Mouse (Mus musculus): ENCODE data around the gene Znrd1as.

Znrd1as gene

GRCm38 (mm10) chr17:36953062-36953461 is 5.3 kb upstream of the Znrd1as start:
- Histone ChIP-seq H3K36me3 (ENCODE audit: insufficient read depth, low read length) (peaks cover 57% of the 10 kb centered on the region), H3K9me3 (ENCODE audit: low read length) (no peaks in the 10 kb centered on the region), H3K4me3 (replicated peaks; ENCODE audit: low read length) (no peak overlapping the region), H3K4me1 (replicated peaks; ENCODE audit: low read depth, low read length) (peaks cover 56% of the 10 kb centered on the region), H3K27me3 (ENCODE audit: insufficient read depth, low read length) (peaks cover 3% of the 10 kb centered on the region; the same call in 1 of the 2 replicates)
- TF ChIP-seq POU5F1 (IDR thresholded peaks at IDR 0.05; ENCODE audit: borderline replicate concordance, low read length) (no peak), CTCF (conservative IDR thresholded peaks at IDR 0.05; ENCODE audit: low read length) (no peak)

- no peaks in the 10 kb centered on the region for H3K27me3 ChIP-seq (ENCODE audit: insufficient read depth, low read length)
- H3K9me3 ChIP-seq (ENCODE audit: low read length), result no peaks in the 10 kb centered on the region
- H3K4me3 ChIP-seq (replicated peaks; ENCODE audit: low read length), result peak overlapping the region; percentile 92
- H3K36me3 ChIP-seq (ENCODE audit: insufficient read depth, low read length), result peaks cover 46% of the 10 kb centered on the region
- H3K4me1 ChIP-seq (replicated peaks; ENCODE audit: low read depth, low read length), result peaks cover 36% of the 10 kb centered on the region
- TF ChIP-seq CTCF (conservative IDR thresholded peaks at IDR 0.05; ENCODE audit: low read length) (no peak), POU5F1 (IDR thresholded peaks at IDR 0.05; ENCODE audit: borderline replicate concordance, low read length) (no peak), NANOG (IDR thresholded peaks at IDR 0.05; ENCODE audit: borderline replicate concordance, low read length) (no peak)
Observed at GRCm38 (mm10) chr17:36958884-36959283, 492 bp downstream of the Znrd1as start.

DNA sequence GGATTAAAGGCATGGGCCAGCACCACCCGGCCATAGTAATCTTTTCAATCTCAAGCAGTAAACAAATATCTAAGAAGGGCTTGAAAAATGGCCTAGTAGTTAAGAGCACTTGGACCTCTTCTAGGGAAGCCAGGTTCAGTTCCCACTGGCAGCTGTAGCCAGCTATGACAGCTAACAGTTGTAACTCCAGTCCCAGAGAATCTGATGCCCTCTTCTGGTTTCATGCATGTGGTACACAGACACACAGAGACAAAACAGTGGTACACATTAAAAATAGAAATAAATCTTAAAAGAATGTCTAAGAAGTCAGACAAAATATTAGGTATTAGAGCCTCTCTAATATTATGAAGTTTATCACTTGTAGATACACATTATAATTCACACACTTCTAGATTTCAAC is 2.7 kb downstream of the Znrd1as start:
- H3K4me1 ChIP-seq (replicated peaks; ENCODE audit: low read depth, low read length), result peaks cover 36% of the 10 kb centered on the region
- TF ChIP-seq POU5F1 (IDR thresholded peaks at IDR 0.05; ENCODE audit: borderline replicate concordance, low read length), result no peak
- TF ChIP-seq CTCF (conservative IDR thresholded peaks at IDR 0.05; ENCODE audit: low read length), result no peak
- no peak for TF ChIP-seq NANOG (IDR thresholded peaks at IDR 0.05; ENCODE audit: borderline replicate concordance, low read length)
- H3K4me3 ChIP-seq (replicated peaks; ENCODE audit: low read length), result no peak overlapping the region
- peaks cover 47% of the 10 kb centered on the region for H3K36me3 ChIP-seq (ENCODE audit: insufficient read depth, low read length)
- H3K27me3 ChIP-seq (ENCODE audit: insufficient read depth, low read length), result no peaks in the 10 kb centered on the region
- H3K9me3 ChIP-seq (ENCODE audit: low read length), result no peaks in the 10 kb centered on the region

DNA sequence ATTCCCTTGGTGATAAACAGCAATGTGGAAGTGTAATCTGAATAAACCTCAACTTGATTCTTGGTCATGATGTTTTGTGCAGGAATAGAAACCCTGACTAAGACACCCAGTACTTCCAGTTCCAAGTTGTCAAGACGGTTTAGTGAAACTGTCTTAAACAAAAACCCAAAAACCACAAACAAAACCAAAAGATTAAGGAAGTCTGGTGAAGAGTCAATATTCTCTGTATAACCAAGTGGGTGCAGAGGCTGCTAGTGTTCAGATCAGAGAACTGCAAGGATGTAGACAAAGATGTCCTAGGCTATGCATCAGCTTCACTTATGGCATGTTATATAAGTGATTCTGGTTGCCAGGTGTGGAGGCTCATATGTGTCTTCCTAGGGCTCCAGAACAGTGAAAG is 8.5 kb downstream of the Znrd1as start:
- H3K4me1 ChIP-seq (replicated peaks; ENCODE audit: low read depth, low read length), result peaks cover 33% of the 10 kb centered on the region
- no peak overlapping the region for H3K4me3 ChIP-seq (replicated peaks; ENCODE audit: low read length)
- peaks cover 84% of the 10 kb centered on the region for H3K36me3 ChIP-seq (ENCODE audit: insufficient read depth, low read length)
- TF ChIP-seq NANOG (IDR thresholded peaks at IDR 0.05; ENCODE audit: borderline replicate concordance, low read length) (no peak), POU5F1 (IDR thresholded peaks at IDR 0.05; ENCODE audit: borderline replicate concordance, low read length) (no peak), CTCF (conservative IDR thresholded peaks at IDR 0.05; ENCODE audit: low read length) (no peak)
- H3K27me3 ChIP-seq (ENCODE audit: insufficient read depth, low read length), result no peaks in the 10 kb centered on the region
- no peaks in the 10 kb centered on the region for H3K9me3 ChIP-seq (ENCODE audit: low read length)

- Histone ChIP-seq H3K4me3 (replicated peaks; ENCODE audit: low read length) (peak overlapping the region; percentile 82), H3K9me3 (ENCODE audit: low read length) (no peaks in the 10 kb centered on the region), H3K27me3 (ENCODE audit: insufficient read depth, low read length) (no peaks in the 10 kb centered on the region), H3K4me1 (replicated peaks; ENCODE audit: low read depth, low read length) (peaks cover 62% of the 10 kb centered on the region), H3K36me3 (ENCODE audit: insufficient read depth, low read length) (peaks cover 71% of the 10 kb centered on the region)
- TF ChIP-seq POU5F1 (IDR thresholded peaks at IDR 0.05; ENCODE audit: borderline replicate concordance, low read length) (no peak), CTCF (conservative IDR thresholded peaks at IDR 0.05; ENCODE audit: low read length) (no peak), NANOG (IDR thresholded peaks at IDR 0.05; ENCODE audit: borderline replicate concordance, low read length) (no peak)
Observed at GRCm38 (mm10) chr17:36970316-36970890, 12.0 kb downstream of the Znrd1as start.

DNA sequence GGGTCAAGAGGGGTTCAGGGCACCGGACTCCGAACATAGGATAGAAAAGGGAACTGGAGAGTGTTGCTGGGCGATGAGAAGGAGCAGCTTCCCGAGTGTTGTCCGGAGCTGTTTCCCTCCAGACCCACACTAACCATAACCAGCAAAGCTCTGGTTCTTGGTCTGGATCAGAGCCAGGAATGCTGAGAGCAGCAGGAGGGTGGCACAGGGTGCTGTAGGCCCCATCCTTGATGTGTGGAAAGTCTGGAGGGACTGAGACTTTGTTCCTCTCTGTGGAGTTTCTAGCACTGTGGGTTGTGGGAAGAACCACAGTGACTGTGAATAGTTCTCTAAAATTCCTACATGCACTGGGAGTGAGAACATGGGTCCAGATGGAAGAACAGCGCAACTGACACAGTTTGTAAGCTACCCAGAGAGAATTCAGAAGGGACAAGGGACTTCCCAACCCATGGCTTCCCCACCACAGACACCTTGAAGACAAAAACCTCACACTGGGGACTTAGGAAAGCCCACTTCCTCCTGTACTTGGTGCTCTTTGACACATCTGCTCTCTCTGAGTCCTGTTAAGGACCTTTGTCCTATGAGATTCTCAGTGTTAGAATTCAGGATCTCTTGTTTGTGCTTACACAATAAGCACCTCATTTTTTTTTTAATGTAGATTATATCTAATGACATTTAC is 12.9 kb downstream of the Znrd1as start:
- Histone ChIP-seq H3K27me3 (ENCODE audit: insufficient read depth, low read length) (no peaks in the 10 kb centered on the region), H3K4me3 (replicated peaks; ENCODE audit: low read length) (peak overlapping the region; percentile 82), H3K36me3 (ENCODE audit: insufficient read depth, low read length) (peaks cover 66% of the 10 kb centered on the region), H3K9me3 (ENCODE audit: low read length) (no peaks in the 10 kb centered on the region), H3K4me1 (replicated peaks; ENCODE audit: low read depth, low read length) (peaks cover 71% of the 10 kb centered on the region)
- no peak for TF ChIP-seq POU5F1 (IDR thresholded peaks at IDR 0.05; ENCODE audit: borderline replicate concordance, low read length)
- TF ChIP-seq NANOG (IDR thresholded peaks at IDR 0.05; ENCODE audit: borderline replicate concordance, low read length), result no peak
- TF ChIP-seq CTCF (conservative IDR thresholded peaks at IDR 0.05; ENCODE audit: low read length), result no peak

GRCm38 (mm10) chr17:36972791-36973190 is 14.4 kb downstream of the Znrd1as start:
- peaks cover 85% of the 10 kb centered on the region for H3K4me1 ChIP-seq (replicated peaks; ENCODE audit: low read depth, low read length)
- H3K36me3 ChIP-seq (ENCODE audit: insufficient read depth, low read length), result peaks cover 63% of the 10 kb centered on the region
- H3K9me3 ChIP-seq (ENCODE audit: low read length), result no peaks in the 10 kb centered on the region
- TF ChIP-seq CTCF (conservative IDR thresholded peaks at IDR 0.05; ENCODE audit: low read length) (no peak), POU5F1 (IDR thresholded peaks at IDR 0.05; ENCODE audit: borderline replicate concordance, low read length) (no peak), NANOG (IDR thresholded peaks at IDR 0.05; ENCODE audit: borderline replicate concordance, low read length) (no peak)
- no peaks in the 10 kb centered on the region for H3K27me3 ChIP-seq (ENCODE audit: insufficient read depth, low read length)
- peak overlapping the region; percentile 46 for H3K4me3 ChIP-seq (replicated peaks; ENCODE audit: low read length)

DNA sequence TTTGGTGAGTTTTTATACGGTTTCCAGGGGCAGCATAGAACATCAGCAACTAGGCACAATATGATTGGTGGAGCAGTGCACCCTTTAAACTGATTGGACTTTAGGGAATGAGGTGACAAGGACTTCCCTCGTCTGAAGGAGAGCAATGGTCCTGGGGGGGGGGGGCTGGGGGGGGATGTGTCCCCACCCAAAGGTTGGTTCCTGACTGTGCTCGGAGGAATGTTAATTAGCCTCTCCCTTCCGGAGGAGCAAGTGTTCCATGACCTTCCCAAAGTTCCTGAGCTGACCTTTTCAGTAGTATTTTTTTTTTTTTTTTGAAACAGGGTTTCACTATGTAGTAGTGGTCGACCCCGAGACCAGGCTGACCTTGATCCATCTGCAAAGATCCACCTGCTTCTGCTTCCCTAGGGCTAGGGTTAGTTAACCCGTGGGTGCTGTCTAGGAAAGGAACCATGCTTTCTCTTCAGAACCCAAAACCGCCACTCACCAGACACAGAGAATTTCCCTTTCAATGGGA is 14.9 kb downstream of the Znrd1as start:
- H3K4me3 ChIP-seq (replicated peaks; ENCODE audit: low read length), result peak overlapping the region; percentile 46; the same call in 1 of the 2 replicates
- H3K9me3 ChIP-seq (ENCODE audit: low read length), result no peaks in the 10 kb centered on the region
- peaks cover 87% of the 10 kb centered on the region for H3K4me1 ChIP-seq (replicated peaks; ENCODE audit: low read depth, low read length)
- TF ChIP-seq POU5F1 (IDR thresholded peaks at IDR 0.05; ENCODE audit: borderline replicate concordance, low read length) (no peak), NANOG (IDR thresholded peaks at IDR 0.05; ENCODE audit: borderline replicate concordance, low read length) (no peak), CTCF (conservative IDR thresholded peaks at IDR 0.05; ENCODE audit: low read length) (no peak)
- peaks cover 62% of the 10 kb centered on the region for H3K36me3 ChIP-seq (ENCODE audit: insufficient read depth, low read length)
- no peaks in the 10 kb centered on the region for H3K27me3 ChIP-seq (ENCODE audit: insufficient read depth, low read length)

All from E14TG2a.4 (cell line).